Mouse (Mus musculus): ENCODE results near the gene Zbtb16. TPM values are rescaled to one million over a fixed set of nuclear protein-coding genes. Genes with fewer than 3 reads are reported as not detected.
A peak's percentile ranks its signal among the peaks of the same experiment; 100 is the strongest.

Zbtb16 gene
- polyA plus RNA-seq, 1 experiment from 2014 or later = 7.7 TPM

DNA sequence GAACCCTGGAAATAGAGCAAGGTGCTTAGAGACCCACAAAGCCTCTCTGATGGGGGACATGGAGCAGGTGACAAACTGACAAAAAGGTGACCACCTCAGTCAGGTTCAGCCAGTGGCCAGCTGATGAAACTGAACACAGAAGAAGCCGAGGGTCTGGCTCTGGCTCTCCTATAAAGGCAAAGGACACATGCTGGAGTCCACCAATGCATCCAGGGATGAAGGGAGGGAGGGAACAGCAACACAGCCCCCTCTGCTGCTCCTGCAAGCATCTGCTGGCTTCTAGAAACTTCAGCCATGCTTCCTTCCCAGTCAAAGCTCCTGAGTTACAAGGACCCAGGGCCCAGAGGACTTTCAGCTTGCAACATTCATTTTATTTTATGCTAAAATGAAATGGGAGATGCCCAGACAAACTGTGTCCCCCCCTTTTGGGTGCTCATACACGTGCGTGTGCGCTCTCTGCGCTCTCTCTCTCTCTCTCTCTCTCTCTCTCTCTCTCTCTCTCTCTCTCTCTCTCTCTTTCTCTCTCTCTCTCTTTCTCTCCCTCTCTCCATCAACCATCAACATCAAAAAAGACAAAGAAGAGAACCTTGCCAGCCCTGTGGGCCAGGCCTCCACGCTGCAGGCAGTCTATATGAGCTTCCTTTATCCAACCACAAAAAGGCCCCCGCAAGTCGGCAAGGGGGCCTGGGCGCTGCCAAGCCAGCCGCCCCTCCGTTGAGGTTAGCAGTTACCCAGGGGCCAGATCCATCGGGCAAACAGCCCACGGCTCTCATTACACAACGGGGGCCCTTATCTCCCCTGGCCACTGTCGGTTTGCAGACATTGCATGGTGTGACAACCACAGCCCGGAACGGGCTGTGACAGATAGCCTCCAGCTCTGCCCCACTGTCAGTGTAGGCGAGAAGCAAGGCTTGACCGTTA lies 21.8 kb downstream of the Zbtb16 start:
- H3K4me1 ChIP-seq = 0 out of 2 replicates have a peak, but pooled peaks cover 6% of the 10 kb centered on the region
- H3K27me3 ChIP-seq (replicated peaks) = no peaks in the 10 kb centered on the region
- no peak overlapping the region for H3K4me3 ChIP-seq
- H3K27ac ChIP-seq = no peak overlapping the region
- H3K9me3 ChIP-seq = no peaks in the 10 kb centered on the region
- 72% methylated on average over 19 of the region's 19 CpGs for WGBS
- no peak for ATAC-seq (ENCODE audit: low FRiP score, low read depth)
- no peak overlapping the region for H3K4me2 ChIP-seq (replicated peaks)
- no peaks in the 10 kb centered on the region for H3K36me3 ChIP-seq
- no peak overlapping the region for H3K9ac ChIP-seq

DNA sequence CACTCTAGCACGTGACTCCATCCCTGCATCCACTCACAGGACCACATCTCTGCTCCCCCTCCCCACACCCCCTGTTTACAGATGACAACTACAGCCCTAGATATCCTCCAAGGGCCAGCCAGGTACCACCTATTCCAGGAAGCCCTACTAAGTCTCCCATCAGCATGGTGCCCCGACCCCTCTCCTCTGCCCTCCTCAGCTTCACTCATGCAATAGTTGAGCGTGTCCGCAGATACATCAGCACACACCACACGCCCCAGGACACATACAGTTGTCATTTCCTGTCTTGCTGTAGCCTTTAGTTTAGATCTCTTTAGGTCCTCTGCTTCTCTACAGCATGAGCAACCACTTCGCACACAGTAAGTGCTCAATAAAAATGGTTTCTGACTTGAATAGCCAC lies 23.7 kb downstream of the Zbtb16 start:
- H3K4me3 ChIP-seq = no peak overlapping the region
- no peak overlapping the region for H3K27ac ChIP-seq
- no peaks in the 10 kb centered on the region for H3K9me3 ChIP-seq
- no peak for ATAC-seq (ENCODE audit: low FRiP score, low read depth)
- no peak overlapping the region for H3K9ac ChIP-seq
- no peaks in the 10 kb centered on the region for H3K27me3 ChIP-seq (replicated peaks)
- no peak overlapping the region for H3K4me2 ChIP-seq (replicated peaks)
- H3K4me1 ChIP-seq = 0 out of 2 replicates have a peak, but pooled peaks cover 6% of the 10 kb centered on the region
- 95% methylated on average over 6 of the region's 6 CpGs for WGBS
- H3K36me3 ChIP-seq = no peaks in the 10 kb centered on the region

DNA sequence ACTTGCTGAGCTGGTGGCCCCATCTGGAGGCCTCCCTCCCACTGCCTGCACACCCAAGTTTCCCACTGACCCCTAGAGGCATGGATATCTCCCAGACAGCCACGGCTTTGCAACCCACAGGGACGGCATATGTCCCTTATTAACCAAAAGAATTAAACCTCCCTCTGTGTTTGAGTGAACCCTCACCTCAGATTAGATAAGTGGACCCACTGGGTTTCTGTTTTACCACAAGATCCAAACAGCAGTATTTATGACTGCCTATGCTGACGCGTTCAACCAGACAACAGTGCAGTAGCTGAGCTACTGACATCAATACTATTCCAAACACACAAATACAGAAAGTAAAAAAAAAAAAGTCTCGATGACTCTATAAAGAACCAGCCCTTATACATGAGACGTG lies 29.4 kb downstream of the Zbtb16 start:
- no peak overlapping the region for H3K27ac ChIP-seq
- no peaks in the 10 kb centered on the region for H3K4me1 ChIP-seq
- H3K4me2 ChIP-seq (replicated peaks) = no peak overlapping the region
- no peak for ATAC-seq (ENCODE audit: low FRiP score, low read depth)
- H3K9me3 ChIP-seq = no peaks in the 10 kb centered on the region
- H3K27me3 ChIP-seq (replicated peaks) = no peaks in the 10 kb centered on the region
- H3K4me3 ChIP-seq = no peak overlapping the region
- no peaks in the 10 kb centered on the region for H3K36me3 ChIP-seq
- H3K9ac ChIP-seq = no peak overlapping the region
- WGBS = 75% methylated on average over 6 of the region's 6 CpGs

GRCm38 (mm10) chr9:48805850-48806249 lies 30.2 kb downstream of the Zbtb16 start:
- Histone ChIP-seq H3K27me3 (replicated peaks) (no peaks in the 10 kb centered on the region), H3K4me1 (no peaks in the 10 kb centered on the region), H3K27ac (no peak overlapping the region), H3K4me3 (no peak overlapping the region), H3K4me2 (replicated peaks) (no peak overlapping the region), H3K9me3 (no peaks in the 10 kb centered on the region), H3K36me3 (no peaks in the 10 kb centered on the region), H3K9ac (no peak overlapping the region)
- WGBS = 89% methylated on average over 8 of the region's 8 CpGs
- no peak for ATAC-seq (ENCODE audit: low FRiP score, low read depth)

- Histone ChIP-seq H3K9me3 (no peaks in the 10 kb centered on the region), H3K27ac (no peak overlapping the region), H3K27me3 (replicated peaks) (no peaks in the 10 kb centered on the region), H3K4me2 (replicated peaks) (no peak overlapping the region), H3K4me1 (no peaks in the 10 kb centered on the region), H3K4me3 (no peak overlapping the region), H3K36me3 (no peaks in the 10 kb centered on the region), H3K9ac (no peak overlapping the region)
- no peak for ATAC-seq (ENCODE audit: low FRiP score, low read depth)
- WGBS = 85% methylated on average over 6 of the region's 6 CpGs
Measured at GRCm38 (mm10) chr9:48804509-48804908, 31.5 kb downstream of the Zbtb16 start.

GRCm38 (mm10) chr9:48803460-48804240 lies 32.4 kb downstream of the Zbtb16 start:
- H3K4me1 ChIP-seq = no peaks in the 10 kb centered on the region
- ATAC-seq (ENCODE audit: low FRiP score, low read depth) = no peak

DNA sequence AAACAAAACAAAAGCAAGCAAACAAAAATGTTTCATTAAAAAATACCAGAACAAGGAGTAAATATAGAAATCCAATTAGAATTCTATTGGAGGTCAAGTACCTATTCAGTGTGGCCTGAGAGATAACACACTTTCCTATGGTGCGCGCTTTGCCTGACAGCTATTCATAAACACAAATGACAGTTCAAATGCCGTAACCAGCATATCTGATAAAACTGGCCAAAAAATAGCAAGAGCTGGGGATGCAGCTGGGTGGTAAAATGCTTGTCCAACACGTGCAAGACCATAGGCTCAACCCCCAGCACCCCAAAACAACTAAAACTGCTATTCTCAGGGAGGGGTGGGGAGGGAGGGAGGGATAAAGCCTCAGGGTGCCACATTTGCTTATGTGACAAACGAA lies 33.6 kb downstream of the Zbtb16 start:
- Histone ChIP-seq H3K9ac (no peak overlapping the region), H3K27me3 (replicated peaks) (no peaks in the 10 kb centered on the region), H3K9me3 (no peaks in the 10 kb centered on the region), H3K36me3 (no peaks in the 10 kb centered on the region), H3K4me2 (replicated peaks) (no peak overlapping the region), H3K4me1 (no peaks in the 10 kb centered on the region), H3K27ac (no peak overlapping the region), H3K4me3 (no peak overlapping the region)
- 77% methylated on average over 5 of the region's 5 CpGs for WGBS
- ATAC-seq (ENCODE audit: low FRiP score, low read depth) = no peak

More at GRCm38 (mm10) chr9:48803460-48804240, 32.4 kb downstream of the Zbtb16 start:
- Histone ChIP-seq H3K4me3 (no peak overlapping the region), H3K9me3 (no peaks in the 10 kb centered on the region), H3K4me2 (replicated peaks) (no peak overlapping the region), H3K27ac (no peak overlapping the region), H3K36me3 (no peaks in the 10 kb centered on the region), H3K9ac (no peak overlapping the region), H3K27me3 (replicated peaks) (no peaks in the 10 kb centered on the region)
- WGBS = 94% methylated on average over 27 of the region's 27 CpGs

DNA sequence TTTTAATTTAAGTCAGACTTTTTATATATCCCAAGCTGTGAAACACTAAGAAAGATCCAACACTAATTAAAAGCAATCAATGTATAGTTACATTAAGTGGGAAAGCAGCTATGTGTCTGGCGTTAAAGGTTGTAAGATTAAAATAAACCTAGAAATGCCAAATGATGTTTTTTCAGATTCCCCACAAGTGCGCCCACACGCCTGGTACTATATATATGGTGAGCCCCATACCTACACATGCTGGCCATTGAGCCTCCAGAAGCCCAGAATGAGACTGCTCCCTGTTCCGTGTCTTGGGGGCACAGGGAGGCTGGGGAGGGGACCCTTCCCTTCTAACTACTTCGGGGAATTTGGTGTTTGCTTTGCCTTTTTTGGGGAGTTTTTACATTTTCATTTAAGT lies 34.7 kb downstream of the Zbtb16 start:
- no peak for ATAC-seq (ENCODE audit: low FRiP score, low read depth)
- Histone ChIP-seq H3K27ac (no peak overlapping the region), H3K27me3 (replicated peaks) (no peaks in the 10 kb centered on the region), H3K4me3 (no peak overlapping the region), H3K4me1 (peaks cover 4% of the 10 kb centered on the region), H3K9me3 (no peaks in the 10 kb centered on the region), H3K4me2 (replicated peaks) (no peak overlapping the region), H3K36me3 (no peaks in the 10 kb centered on the region), H3K9ac (no peak overlapping the region)
- 86% methylated on average over 5 of the region's 5 CpGs for WGBS

GRCm38 (mm10) chr9:48800627-48801026 lies 35.4 kb downstream of the Zbtb16 start:
- H3K27ac ChIP-seq = no peak overlapping the region
- no peaks in the 10 kb centered on the region for H3K9me3 ChIP-seq
- WGBS = 80% methylated on average over 8 of the region's 8 CpGs
- H3K36me3 ChIP-seq = no peaks in the 10 kb centered on the region
- H3K4me1 ChIP-seq = peaks cover 11% of the 10 kb centered on the region
- no peak for ATAC-seq (ENCODE audit: low FRiP score, low read depth)
- H3K27me3 ChIP-seq (replicated peaks) = no peaks in the 10 kb centered on the region
- no peak overlapping the region for H3K4me2 ChIP-seq (replicated peaks)
- no peak overlapping the region for H3K4me3 ChIP-seq
- no peak overlapping the region for H3K9ac ChIP-seq

- H3K36me3 ChIP-seq = no peaks in the 10 kb centered on the region
- H3K27me3 ChIP-seq (replicated peaks) = no peaks in the 10 kb centered on the region
- no peaks in the 10 kb centered on the region for H3K9me3 ChIP-seq
- WGBS = 84% methylated on average over 6 of the region's 6 CpGs
- H3K4me2 ChIP-seq (replicated peaks) = no peak overlapping the region
- no peak overlapping the region for H3K4me3 ChIP-seq
- no peak for ATAC-seq (ENCODE audit: low FRiP score, low read depth)
- peaks cover 18% of the 10 kb centered on the region for H3K4me1 ChIP-seq
- no peak overlapping the region for H3K27ac ChIP-seq
- H3K9ac ChIP-seq = no peak overlapping the region
Measured at GRCm38 (mm10) chr9:48798044-48798443, 38.0 kb downstream of the Zbtb16 start.

- no peak overlapping the region for H3K4me3 ChIP-seq
- no peak overlapping the region for H3K9ac ChIP-seq
- H3K4me2 ChIP-seq (replicated peaks) = peak overlapping the region; percentile 22; the same call in 1 of the 2 replicates
- H3K27me3 ChIP-seq (replicated peaks) = no peaks in the 10 kb centered on the region
- H3K36me3 ChIP-seq = no peaks in the 10 kb centered on the region
- H3K4me1 ChIP-seq = peaks cover 18% of the 10 kb centered on the region
- 36% methylated on average over 11 of the region's 11 CpGs for WGBS
- no peaks in the 10 kb centered on the region for H3K9me3 ChIP-seq
- H3K27ac ChIP-seq = no peak overlapping the region
- no peak for ATAC-seq (ENCODE audit: low FRiP score, low read depth)
Measured at GRCm38 (mm10) chr9:48796267-48796822, 39.7 kb downstream of the Zbtb16 start.

GRCm38 (mm10) chr9:48795740-48796139 lies 40.3 kb downstream of the Zbtb16 start:
- no peak for ATAC-seq (ENCODE audit: low FRiP score, low read depth)
- 57% methylated on average over 10 of the region's 10 CpGs for WGBS
- no peaks in the 10 kb centered on the region for H3K27me3 ChIP-seq (replicated peaks)
- no peak overlapping the region for H3K4me3 ChIP-seq
- no peaks in the 10 kb centered on the region for H3K36me3 ChIP-seq
- H3K27ac ChIP-seq = no peak overlapping the region
- no peak overlapping the region for H3K9ac ChIP-seq
- no peak overlapping the region for H3K4me2 ChIP-seq (replicated peaks)
- no peaks in the 10 kb centered on the region for H3K9me3 ChIP-seq
- H3K4me1 ChIP-seq = peaks cover 18% of the 10 kb centered on the region
